Mouse (Mus musculus): ENCODE measurements around the gene Gm20388. TPM values are rescaled to one million over a fixed set of nuclear protein-coding genes. Genes with fewer than 3 reads are reported as not detected.

Gene Gm20388
- total and polyA plus RNA-seq, 3 experiments: 0.02 to 0.05 TPM; not detected in 1

- TF ChIP-seq CTCF (IDR thresholded peaks at IDR 0.05; ENCODE audit: low read depth, low read length): no peak
- no peak for TF ChIP-seq POLR2AphosphoS5 (IDR thresholded peaks at IDR 0.05; ENCODE audit: insufficient replicate concordance, low read depth, low read length)
- TF ChIP-seq TAL1 (conservative IDR thresholded peaks at IDR 0.05; ENCODE audit: low read depth, low read length): no peak
- no peaks in the 10 kb centered on the region for H3K4me1 ChIP-seq (ENCODE audit: insufficient read depth, low read depth, low read length)
- ATAC-seq (ENCODE audit: extremely low read depth, insufficient number of reproducible peaks, low FRiP score, poor library complexity, severe bottlenecking) (no peak), DNase-seq (ENCODE audit: low spot score) (no peak)
- no peaks in the 10 kb centered on the region for H3K9me3 ChIP-seq (replicated peaks)
- H3K27me3 ChIP-seq (ENCODE audit: insufficient read depth, low read length): peaks cover 44% of the 10 kb centered on the region
- H3K4me3 ChIP-seq (ENCODE audit: low read depth, low read length): no peak overlapping the region
- H3K36me3 ChIP-seq (replicated peaks): no peaks in the 10 kb centered on the region
Observed at GRCm38 (mm10) chr8:122157689-122158088, 2247.0 kb downstream of the Gm20388 start.

GRCm38 (mm10) chr8:122160165-122160564 lies 2249.5 kb downstream of the Gm20388 start:
- no peaks in the 10 kb centered on the region for H3K4me1 ChIP-seq (ENCODE audit: insufficient read depth, low read depth, low read length)
- H3K27me3 ChIP-seq (ENCODE audit: insufficient read depth, low read length): peaks cover 43% of the 10 kb centered on the region
- H3K36me3 ChIP-seq (replicated peaks): no peaks in the 10 kb centered on the region
- ATAC-seq (ENCODE audit: extremely low read depth, insufficient number of reproducible peaks, low FRiP score, poor library complexity, severe bottlenecking) (no peak), DNase-seq (ENCODE audit: low spot score) (no peak)
- no peak overlapping the region for H3K4me3 ChIP-seq (ENCODE audit: low read depth, low read length)
- TF ChIP-seq CTCF (IDR thresholded peaks at IDR 0.05; ENCODE audit: low read depth, low read length): no peak
- TF ChIP-seq TAL1 (conservative IDR thresholded peaks at IDR 0.05; ENCODE audit: low read depth, low read length): no peak
- no peak for TF ChIP-seq GATA2 (IDR thresholded peaks at IDR 0.05; ENCODE audit: borderline replicate concordance, low read depth, low read length)
- no peak for TF ChIP-seq GATA1 (IDR thresholded peaks at IDR 0.05; ENCODE audit: borderline replicate concordance, low read length)
- no peak for TF ChIP-seq POLR2AphosphoS5 (IDR thresholded peaks at IDR 0.05; ENCODE audit: insufficient replicate concordance, low read depth, low read length)
- no peaks in the 10 kb centered on the region for H3K9me3 ChIP-seq (replicated peaks)

GRCm38 (mm10) chr8:122162992-122163391 lies 2252.4 kb downstream of the Gm20388 start:
- H3K4me1 ChIP-seq (ENCODE audit: insufficient read depth, low read depth, low read length): no peaks in the 10 kb centered on the region
- TF ChIP-seq POLR2AphosphoS5 (IDR thresholded peaks at IDR 0.05; ENCODE audit: insufficient replicate concordance, low read depth, low read length) (no peak), CTCF (IDR thresholded peaks at IDR 0.05; ENCODE audit: low read depth, low read length) (peak; percentile 75)
- ATAC-seq (ENCODE audit: extremely low read depth, insufficient number of reproducible peaks, low FRiP score, poor library complexity, severe bottlenecking) (no peak), DNase-seq (ENCODE audit: low spot score) (peak; percentile 13)
- H3K27me3 ChIP-seq (ENCODE audit: insufficient read depth, low read length): peaks cover 48% of the 10 kb centered on the region
- no peaks in the 10 kb centered on the region for H3K36me3 ChIP-seq (replicated peaks)
- H3K4me3 ChIP-seq (ENCODE audit: low read depth, low read length): no peak overlapping the region
- H3K9me3 ChIP-seq (replicated peaks): no peaks in the 10 kb centered on the region

- H3K9me3 ChIP-seq (replicated peaks): no peaks in the 10 kb centered on the region
- DNase-seq (ENCODE audit: low spot score) (no peak), ATAC-seq (ENCODE audit: extremely low read depth, insufficient number of reproducible peaks, low FRiP score, poor library complexity, severe bottlenecking) (no peak)
- TF ChIP-seq GATA1 (IDR thresholded peaks at IDR 0.05; ENCODE audit: borderline replicate concordance, low read length) (no peak), TAL1 (conservative IDR thresholded peaks at IDR 0.05; ENCODE audit: low read depth, low read length) (no peak)
- H3K4me3 ChIP-seq (ENCODE audit: low read depth, low read length): no peak overlapping the region
- no peaks in the 10 kb centered on the region for H3K36me3 ChIP-seq (replicated peaks)
- peaks cover 45% of the 10 kb centered on the region for H3K27me3 ChIP-seq (ENCODE audit: insufficient read depth, low read length)
- H3K4me1 ChIP-seq (ENCODE audit: insufficient read depth, low read depth, low read length): no peaks in the 10 kb centered on the region
Observed at GRCm38 (mm10) chr8:122167204-122167860, 2256.7 kb downstream of the Gm20388 start.

- no peaks in the 10 kb centered on the region for H3K36me3 ChIP-seq (replicated peaks)
- DNase-seq (ENCODE audit: low spot score) (no peak), ATAC-seq (ENCODE audit: extremely low read depth, insufficient number of reproducible peaks, low FRiP score, poor library complexity, severe bottlenecking) (no peak)
- no peaks in the 10 kb centered on the region for H3K9me3 ChIP-seq (replicated peaks)
- TF ChIP-seq TAL1 (conservative IDR thresholded peaks at IDR 0.05; ENCODE audit: low read depth, low read length) (no peak), GATA1 (IDR thresholded peaks at IDR 0.05; ENCODE audit: borderline replicate concordance, low read length) (no peak), POLR2AphosphoS5 (IDR thresholded peaks at IDR 0.05; ENCODE audit: insufficient replicate concordance, low read depth, low read length) (no peak), GATA2 (IDR thresholded peaks at IDR 0.05; ENCODE audit: borderline replicate concordance, low read depth, low read length) (no peak), CTCF (IDR thresholded peaks at IDR 0.05; ENCODE audit: low read depth, low read length) (no peak)
- no peak overlapping the region for H3K4me3 ChIP-seq (ENCODE audit: low read depth, low read length)
- H3K4me1 ChIP-seq (ENCODE audit: insufficient read depth, low read depth, low read length): no peaks in the 10 kb centered on the region
- peaks cover 35% of the 10 kb centered on the region for H3K27me3 ChIP-seq (ENCODE audit: insufficient read depth, low read length)
Observed at GRCm38 (mm10) chr8:122169446-122169845, 2258.8 kb downstream of the Gm20388 start.

- no peaks in the 10 kb centered on the region for H3K9me3 ChIP-seq (replicated peaks)
- H3K36me3 ChIP-seq (replicated peaks): no peaks in the 10 kb centered on the region
- ATAC-seq (ENCODE audit: extremely low read depth, insufficient number of reproducible peaks, low FRiP score, poor library complexity, severe bottlenecking): no peak
- DNase-seq (ENCODE audit: low spot score): no peak
- H3K27me3 ChIP-seq (ENCODE audit: insufficient read depth, low read length): peaks cover 33% of the 10 kb centered on the region
- H3K4me3 ChIP-seq (ENCODE audit: low read depth, low read length): no peak overlapping the region
- TF ChIP-seq POLR2AphosphoS5 (IDR thresholded peaks at IDR 0.05; ENCODE audit: insufficient replicate concordance, low read depth, low read length) (no peak), GATA2 (IDR thresholded peaks at IDR 0.05; ENCODE audit: borderline replicate concordance, low read depth, low read length) (no peak), GATA1 (IDR thresholded peaks at IDR 0.05; ENCODE audit: borderline replicate concordance, low read length) (no peak), CTCF (IDR thresholded peaks at IDR 0.05; ENCODE audit: low read depth, low read length) (no peak)
- H3K4me1 ChIP-seq (ENCODE audit: insufficient read depth, low read depth, low read length): no peaks in the 10 kb centered on the region
Observed at GRCm38 (mm10) chr8:122171823-122172222, 2261.2 kb downstream of the Gm20388 start.

Measured in G1E (cell line).